In genomic region chr16:31495769-31496168, GRCm38 (mm10) we compare ENCODE assay signal across 17 mouse cellular contexts.
"Had no signal": no experiment of that assay in that cellular context is flagged by ENCODE, and none has a peak within 500 bp of the region (broad histone marks: within the 10 kb centered on the region; RNA-seq: fewer than 3 reads in every experiment).

No protein-coding gene starts in this region.

- DNase-seq: kidney, adult 9 months; kidney, postnatal 14 days; kidney, postnatal 4 days; layer of hippocampus, adult 9-11 months; liver; lung, adult 18-20 months; lung, postnatal 10 days; lung, postnatal 4 days; midbrain, embryonic 14.5 days; thymus, adult 18-20 months; thymus, postnatal 4 days had no signal

- ATAC-seq: liver, embryonic 12.5 days had no signal

- H3K4me1 ChIP-seq: liver, embryonic 15.5 days had no signal

- H3K27me3 ChIP-seq: limb, embryonic 13.5 days; lung, embryonic 15.5 days had no signal

- H3K4me3 ChIP-seq: limb, embryonic 10.5 days; limb, embryonic 13.5 days; liver, embryonic 12.5 days; liver, embryonic 15.5 days; lung, embryonic 15.5 days had no signal

- H3K27ac ChIP-seq: liver, embryonic 12.5 days; liver, embryonic 15.5 days; lung, embryonic 15.5 days had no signal

- H3K36me3 ChIP-seq: limb, embryonic 10.5 days; limb, embryonic 13.5 days; liver, embryonic 12.5 days; liver, embryonic 15.5 days; lung, embryonic 15.5 days had no signal

- H3K9me3 ChIP-seq: limb, embryonic 10.5 days; limb, embryonic 13.5 days; liver, embryonic 12.5 days; liver, embryonic 15.5 days; lung, embryonic 15.5 days had no signal

- H3K9ac ChIP-seq: limb, embryonic 13.5 days; liver, embryonic 12.5 days; liver, embryonic 15.5 days; lung, embryonic 15.5 days had no signal

- H3K4me2 ChIP-seq: limb, embryonic 13.5 days; liver, embryonic 12.5 days; liver, embryonic 15.5 days; lung, embryonic 15.5 days; midbrain, embryonic 11.5 days had no signal
